Mouse (Mus musculus): ENCODE measurements around the gene Ptpra. TPM values are rescaled to one million over a fixed set of nuclear protein-coding genes. Genes with fewer than 3 reads are reported as not detected.

The Ptpra gene
- total and polyA plus RNA-seq, 3 experiments, result 38.5 to 73.3 (median 40.4) TPM

DNA sequence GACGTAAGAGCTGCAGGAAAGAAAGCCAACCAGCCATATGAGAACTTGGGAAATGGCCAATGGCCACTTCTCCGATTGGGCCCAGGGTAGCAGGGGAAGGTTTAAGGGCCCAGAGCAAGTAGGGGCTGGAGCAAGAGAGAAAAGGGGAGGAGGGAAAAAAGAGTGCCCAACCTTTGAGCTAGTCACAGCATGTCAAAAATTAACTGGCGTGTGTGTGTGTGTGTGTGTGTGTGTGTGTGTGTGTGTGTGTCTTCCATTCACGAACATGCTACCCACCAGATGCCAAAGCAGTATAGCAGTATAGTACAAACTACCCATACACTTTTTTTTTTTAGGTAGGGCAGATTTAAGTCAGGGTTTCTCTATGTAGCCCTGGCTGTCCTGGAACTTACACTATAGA is 118.8 kb downstream of the Ptpra start:
- peaks cover 14 to 29% of the 10 kb centered on the region in 2 experiments for H3K36me3 ChIP-seq (replicated peaks in 1 of 2; ENCODE audit: control insufficient read depth in 1 of 2, insufficient read depth in 1 of 2, low read length in 1 of 2)
- in situ Hi-C loops (cut with MboI; ENCODE audit: low pct_ligation_motif_present, low pct_unique_long_range_greater_than_20kb, low sequenced_read_pairs), result loop anchor here (25.0 kb wide), 1 partner anchor 282 kb away; the partner anchor contains the start of genes Ebf4 and Idh3b
- H3K4me3 ChIP-seq (replicated peaks in 1 of 3; ENCODE audit: low read depth in 2 of 3, low read length in 2 of 3, poor library complexity in 1 of 3), result no peak overlapping the region
- no peak for TF ChIP-seq MAFK (IDR thresholded peaks at IDR 0.05; ENCODE audit: insufficient replicate concordance, low read length)
- TF ChIP-seq UBTF (IDR thresholded peaks at IDR 0.05; ENCODE audit: low read depth, low read length), result no peak
- TF ChIP-seq ZNF384 (IDR thresholded peaks at IDR 0.05; ENCODE audit: low read depth, low read length), result no peak
- no peak for TF ChIP-seq RAD21 (IDR thresholded peaks at IDR 0.05; ENCODE audit: low read depth, low read length)
- no peak for TF ChIP-seq CHD1 (IDR thresholded peaks at IDR 0.05; ENCODE audit: low read depth, low read length)
- no peak for TF ChIP-seq NELFE (IDR thresholded peaks at IDR 0.05; ENCODE audit: low read depth, low read length)
- H3K9ac ChIP-seq (ENCODE audit: insufficient read depth, low read depth), result no peak overlapping the region
- no peaks in the 10 kb centered on the region for H3K9me3 ChIP-seq (replicated peaks; ENCODE audit: low read length)
- H3K27me3 ChIP-seq (replicated peaks), result no peaks in the 10 kb centered on the region
- no peak overlapping the region for H3K4me2 ChIP-seq (ENCODE audit: insufficient read depth, low read depth, poor library complexity, severe bottlenecking)
- dilution Hi-C loops (cut with MboI; ENCODE audit: extremely low pct_ligation_motif_present, extremely low pct_unique_long_range_greater_than_20kb, low sequenced_read_pairs), result no loop called here
- DNase-seq (ENCODE audit: extremely low read depth), result no peak
- peaks cover 11 to 18% of the 10 kb centered on the region in 2 experiments for H3K4me1 ChIP-seq (ENCODE audit: control insufficient read depth in 1 of 2, insufficient read depth in 2 of 2)
- H3K79me2 ChIP-seq (replicated peaks; ENCODE audit: control insufficient read depth, extremely low read depth, insufficient read depth, poor library complexity, severe bottlenecking), result peaks cover 12% of the 10 kb centered on the region
- H3K27ac ChIP-seq (ENCODE audit: insufficient read depth, low read depth), result no peak overlapping the region

DNA sequence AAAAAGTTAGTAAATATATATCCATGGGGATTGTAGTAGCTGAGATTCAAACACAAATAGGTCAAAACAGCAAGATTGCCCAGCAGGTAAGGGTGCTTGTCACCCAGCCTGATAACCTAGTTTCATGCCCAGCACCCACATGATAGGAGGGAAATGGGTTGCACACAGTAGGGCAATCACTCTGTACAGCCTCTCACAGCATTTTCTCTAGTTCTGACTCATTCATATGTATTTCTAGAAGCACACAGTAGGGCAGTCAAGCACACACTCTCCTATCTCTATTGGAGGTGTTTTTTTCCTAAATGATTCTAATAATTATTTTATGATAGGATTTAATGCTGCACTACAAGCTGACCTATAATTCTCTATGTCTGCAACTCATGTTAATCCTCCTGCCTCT is 119.8 kb downstream of the Ptpra start:
- dilution Hi-C loops (cut with MboI; ENCODE audit: extremely low pct_ligation_motif_present, extremely low pct_unique_long_range_greater_than_20kb, low sequenced_read_pairs), result no loop called here
- H3K4me3 ChIP-seq (replicated peaks in 1 of 3; ENCODE audit: low read depth in 2 of 3, low read length in 2 of 3, poor library complexity in 1 of 3), result no peak overlapping the region
- H3K4me1 ChIP-seq (ENCODE audit: control insufficient read depth in 1 of 2, insufficient read depth in 2 of 2), result peaks cover 7 to 12% of the 10 kb centered on the region in 2 experiments
- H3K27ac ChIP-seq (ENCODE audit: insufficient read depth, low read depth), result no peak overlapping the region
- H3K36me3 ChIP-seq (replicated peaks in 1 of 2; ENCODE audit: control insufficient read depth in 1 of 2, insufficient read depth in 1 of 2, low read length in 1 of 2), result peaks cover 14 to 29% of the 10 kb centered on the region in 2 experiments
- in situ Hi-C loops (cut with MboI; ENCODE audit: low pct_ligation_motif_present, low pct_unique_long_range_greater_than_20kb, low sequenced_read_pairs), result loop anchor here (25.0 kb wide), 1 partner anchor 283 kb away; the partner anchor contains the start of genes Ebf4 and Idh3b
- H3K9ac ChIP-seq (ENCODE audit: insufficient read depth, low read depth), result no peak overlapping the region
- no peak overlapping the region for H3K4me2 ChIP-seq (ENCODE audit: insufficient read depth, low read depth, poor library complexity, severe bottlenecking)
- peaks cover 3% of the 10 kb centered on the region for H3K79me2 ChIP-seq (replicated peaks; ENCODE audit: control insufficient read depth, extremely low read depth, insufficient read depth, poor library complexity, severe bottlenecking)
- no peak for DNase-seq (ENCODE audit: extremely low read depth)
- no peaks in the 10 kb centered on the region for H3K9me3 ChIP-seq (replicated peaks; ENCODE audit: low read length)
- TF ChIP-seq CHD2 (IDR thresholded peaks at IDR 0.05; ENCODE audit: low read length) (no peak), SIN3A (IDR thresholded peaks at IDR 0.05; ENCODE audit: low read length) (no peak), NRF1 (IDR thresholded peaks at IDR 0.05; ENCODE audit: low read depth, low read length) (no peak), ZKSCAN1 (IDR thresholded peaks at IDR 0.05; ENCODE audit: borderline replicate concordance, low read depth, low read length) (peak; percentile 61), KAT2A (IDR thresholded peaks at IDR 0.05; ENCODE audit: insufficient replicate concordance, low read length) (no peak), E2F4 (IDR thresholded peaks at IDR 0.05; ENCODE audit: insufficient replicate concordance, low read depth, low read length) (no peak)
- no peaks in the 10 kb centered on the region for H3K27me3 ChIP-seq (replicated peaks)

DNA sequence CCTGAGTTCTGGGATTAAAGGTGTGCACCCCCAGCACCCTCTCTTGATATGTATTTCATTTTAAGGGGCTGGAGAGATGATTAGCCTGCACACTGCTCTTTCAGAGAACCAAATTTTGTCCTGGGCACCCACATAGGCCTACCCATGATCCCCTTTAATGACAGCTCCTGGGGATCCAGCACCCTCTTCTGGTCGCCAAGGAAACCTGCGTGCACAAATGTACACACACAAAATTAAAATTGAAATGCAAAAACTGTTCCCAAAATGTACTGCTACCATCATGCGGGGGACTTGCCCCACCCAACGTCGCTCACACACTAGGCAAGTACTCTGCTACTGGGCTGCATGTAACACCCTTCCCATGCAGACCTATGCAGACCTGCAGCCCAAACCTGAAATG is 124.9 kb downstream of the Ptpra start:
- no peak overlapping the region for H3K9ac ChIP-seq (ENCODE audit: insufficient read depth, low read depth)
- no peaks in the 10 kb centered on the region for H3K36me3 ChIP-seq (replicated peaks in 1 of 2; ENCODE audit: control insufficient read depth in 1 of 2, insufficient read depth in 1 of 2, low read length in 1 of 2)
- H3K27me3 ChIP-seq (replicated peaks), result peaks cover 13% of the 10 kb centered on the region
- no peak for DNase-seq (ENCODE audit: extremely low read depth)
- dilution Hi-C loops (cut with MboI; ENCODE audit: extremely low pct_ligation_motif_present, extremely low pct_unique_long_range_greater_than_20kb, low sequenced_read_pairs), result no loop called here
- no peak overlapping the region for H3K27ac ChIP-seq (ENCODE audit: insufficient read depth, low read depth)
- no peak overlapping the region for H3K4me2 ChIP-seq (ENCODE audit: insufficient read depth, low read depth, poor library complexity, severe bottlenecking)
- H3K4me1 ChIP-seq (ENCODE audit: control insufficient read depth in 1 of 2, insufficient read depth in 2 of 2), result peaks cover 9 to 10% of the 10 kb centered on the region in 2 experiments
- no peak for TF ChIP-seq ZNF384 (IDR thresholded peaks at IDR 0.05; ENCODE audit: low read depth, low read length)
- TF ChIP-seq RAD21 (IDR thresholded peaks at IDR 0.05; ENCODE audit: low read depth, low read length), result peak; percentile 54
- peak in 1 of 2 experiments; percentile 59; a peak in 2 of 4 replicates for TF ChIP-seq CTCF (conservative IDR thresholded peaks at IDR 0.05 in 1 of 2, IDR thresholded peaks at IDR 0.05 in 1 of 2; ENCODE audit: low read depth in 2 of 2, low read length in 2 of 2)
- TF ChIP-seq SMC3 (IDR thresholded peaks at IDR 0.05; ENCODE audit: low read depth, low read length), result peak; percentile 36
- in situ Hi-C loops (cut with MboI; ENCODE audit: low pct_ligation_motif_present, low pct_unique_long_range_greater_than_20kb, low sequenced_read_pairs), result loop anchor here (25.0 kb wide), 1 partner anchor 288 kb away; the partner anchor contains the start of genes Ebf4 and Idh3b
- H3K9me3 ChIP-seq (replicated peaks; ENCODE audit: low read length), result no peaks in the 10 kb centered on the region
- no peaks in the 10 kb centered on the region for H3K79me2 ChIP-seq (replicated peaks; ENCODE audit: control insufficient read depth, extremely low read depth, insufficient read depth, poor library complexity, severe bottlenecking)
- H3K4me3 ChIP-seq (replicated peaks in 1 of 3; ENCODE audit: low read depth in 2 of 3, low read length in 2 of 3, poor library complexity in 1 of 3), result no peak overlapping the region

Measured in CH12.LX (cell line).